Mouse (Mus musculus): ENCODE measurements around the gene Gm13083. TPM values are rescaled to one million over a fixed set of nuclear protein-coding genes. Genes with fewer than 3 reads are reported as not detected.
"Not testable (repeated sequence)": the region's sequence is repeated elsewhere in the genome, so short reads cannot be mapped to it uniquely, and the experiment has no call there.

Gene Gm13083
- not detected in 2 replicates for polyA plus RNA-seq (2015; fragmentation: Nextera tagmentation; extraction: Ambion mirVana)

DNA sequence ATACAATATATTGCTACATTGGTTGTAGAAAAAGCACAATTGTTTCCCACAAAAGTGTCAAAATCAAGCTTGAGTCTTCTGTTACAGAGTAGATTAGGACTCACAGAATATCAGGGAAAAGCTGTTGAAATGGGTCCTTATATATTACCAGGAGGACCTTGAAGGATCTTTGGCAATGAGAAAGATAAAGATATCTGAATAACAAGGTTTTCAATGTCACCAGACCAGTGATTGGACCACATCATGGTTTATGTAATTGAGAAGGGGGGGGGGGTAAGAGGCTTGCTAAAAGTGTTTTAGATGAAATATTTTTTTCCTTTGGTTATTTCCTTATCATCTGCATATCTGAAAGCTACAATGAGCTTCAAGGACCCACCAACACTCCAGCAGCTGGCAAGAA is at the start of gene Gm13083:
Gm13083 (plus strand) TSS at position 301 of the 400 bp plus-strand sequence.
- not testable (repeated sequence) for H3K27ac ChIP-seq; H3K9me3 ChIP-seq (replicated peaks); H3K4me3 ChIP-seq (replicated peaks); H3K36me3 ChIP-seq; H3K4me1 ChIP-seq (replicated peaks); H3K4me2 ChIP-seq; H3K9ac ChIP-seq; ATAC-seq (ENCODE audit: low read depth); H3K27me3 ChIP-seq; DNase-seq

DNA sequence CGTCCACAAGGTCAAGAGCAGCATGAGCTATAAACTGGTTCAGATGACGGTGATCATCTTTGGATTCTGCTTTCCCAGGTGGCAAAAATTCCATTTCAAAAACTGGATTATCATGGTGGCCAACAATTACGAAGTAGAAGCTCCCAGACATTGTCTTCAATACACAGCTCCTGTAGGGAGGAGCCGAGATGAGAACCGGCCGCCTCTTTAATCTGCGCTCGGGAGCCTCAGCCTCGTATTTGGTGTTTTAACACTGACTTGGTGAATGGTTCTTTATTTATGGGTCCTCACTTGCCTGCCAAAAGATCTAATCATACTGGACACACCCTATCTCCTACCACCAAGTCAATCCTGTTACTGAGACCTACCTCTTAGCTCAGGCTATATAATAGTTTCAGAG is 2.9 kb upstream of the Gm13083 start:
- not testable (repeated sequence) for H3K4me2 ChIP-seq; H3K9me3 ChIP-seq (replicated peaks); ATAC-seq (ENCODE audit: low read depth); DNase-seq; H3K36me3 ChIP-seq; H3K27me3 ChIP-seq; H3K9ac ChIP-seq; H3K4me3 ChIP-seq (replicated peaks); H3K4me1 ChIP-seq (replicated peaks); H3K27ac ChIP-seq
- 68% methylated on average over 9 of the region's 9 CpGs for WGBS (ENCODE audit: insufficient replicate concordance)

DNA sequence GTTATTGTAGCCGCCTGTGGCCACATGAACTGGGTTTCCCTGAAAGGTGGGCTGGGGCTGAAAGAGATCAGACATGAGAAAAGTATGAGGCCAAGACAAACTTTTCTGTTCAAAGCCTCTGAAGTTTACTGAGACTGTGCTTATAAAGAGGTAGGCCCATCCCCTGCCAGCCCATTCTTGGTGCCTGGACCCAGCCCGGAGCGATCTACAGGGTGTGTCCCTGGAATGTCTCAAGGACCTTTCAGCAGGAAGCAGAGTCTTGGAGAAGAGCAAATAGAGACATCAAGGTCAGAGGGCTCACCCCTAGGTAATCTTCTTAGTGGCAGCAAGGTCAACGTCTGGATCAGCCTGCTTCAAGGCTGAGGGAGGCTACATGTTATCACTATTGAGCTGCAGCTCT is 3.3 kb downstream of the Gm13083 start:
- DNase-seq; H3K9ac ChIP-seq; H3K4me2 ChIP-seq; H3K36me3 ChIP-seq; H3K4me3 ChIP-seq (replicated peaks); H3K4me1 ChIP-seq (replicated peaks); H3K9me3 ChIP-seq (replicated peaks); H3K27me3 ChIP-seq; H3K27ac ChIP-seq; ATAC-seq (ENCODE audit: low read depth): not testable (repeated sequence)
- 59% methylated on average over 4 of the region's 4 CpGs for WGBS (ENCODE audit: insufficient replicate concordance)

DNA sequence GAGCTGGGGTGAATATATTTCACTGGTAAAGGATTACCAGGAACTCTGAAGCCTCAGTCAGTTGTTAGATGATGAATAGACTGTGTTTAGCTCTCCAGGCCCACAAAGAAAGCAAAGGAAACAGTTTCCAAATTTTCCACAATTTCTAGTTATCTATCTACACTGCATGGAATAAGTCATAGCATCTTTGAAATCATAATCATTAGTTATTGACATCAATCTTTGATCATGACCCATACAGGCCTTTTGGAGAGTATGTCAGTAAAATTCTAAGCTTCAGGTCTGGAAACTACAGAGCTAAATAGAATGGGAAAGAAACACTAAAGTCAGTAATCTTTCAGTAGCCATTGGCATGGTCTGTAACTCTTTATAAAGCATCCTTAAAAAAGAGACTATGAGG is 42.3 kb downstream of the Gm13083 start, which contains the start of gene Gm13088:
Gm13088 (minus strand) TSS at position 101 of the 400 bp plus-strand sequence.
- not testable (repeated sequence) for H3K27ac ChIP-seq; ATAC-seq (ENCODE audit: low read depth); H3K36me3 ChIP-seq; DNase-seq; H3K9me3 ChIP-seq (replicated peaks); H3K9ac ChIP-seq; H3K4me3 ChIP-seq (replicated peaks); H3K27me3 ChIP-seq; H3K4me1 ChIP-seq (replicated peaks); H3K4me2 ChIP-seq

Other genes with a start within 250 kb of the Gm13083 start
- gene Pramel1, start 220.6 kb upstream of the Gm13083 start, polyA plus RNA-seq (2015; fragmentation: Nextera tagmentation; extraction: Ambion mirVana): not detected in 2 replicates
- 4.0 and 5.6 TPM in 2 replicates for gene Pramef8, start 202.6 kb upstream of the Gm13083 start, polyA plus RNA-seq (2015; fragmentation: Nextera tagmentation; extraction: Ambion mirVana)
- not detected in 2 replicates for gene Oog4, start 164.7 kb upstream of the Gm13083 start, polyA plus RNA-seq (2015; fragmentation: Nextera tagmentation; extraction: Ambion mirVana)
- gene Gm13043, start 103.7 kb upstream of the Gm13083 start, polyA plus RNA-seq (2015; fragmentation: Nextera tagmentation; extraction: Ambion mirVana): not detected in 2 replicates
- gene Gm13040, start 79.0 kb upstream of the Gm13083 start, polyA plus RNA-seq (2015; fragmentation: Nextera tagmentation; extraction: Ambion mirVana): not detected in 2 replicates
- gene BC080695, start 63.3 kb upstream of the Gm13083 start, polyA plus RNA-seq (2015; fragmentation: Nextera tagmentation; extraction: Ambion mirVana): not detected in 2 replicates
- not detected in 2 replicates for gene Gm13057, start 63.3 kb upstream of the Gm13083 start, polyA plus RNA-seq (2015; fragmentation: Nextera tagmentation; extraction: Ambion mirVana)
- not detected in 2 replicates for gene Gm13088, start 42.2 kb downstream of the Gm13083 start, polyA plus RNA-seq (2015; fragmentation: Nextera tagmentation; extraction: Ambion mirVana)
- not detected in 2 replicates for gene Gm13089, start 87.7 kb downstream of the Gm13083 start, polyA plus RNA-seq (2015; fragmentation: Nextera tagmentation; extraction: Ambion mirVana)
- not detected in 2 replicates for gene Gm13078, start 104.5 kb downstream of the Gm13083 start, polyA plus RNA-seq (2015; fragmentation: Nextera tagmentation; extraction: Ambion mirVana)
- gene Gm13023, start 174.3 kb downstream of the Gm13083 start, polyA plus RNA-seq (2015; fragmentation: Nextera tagmentation; extraction: Ambion mirVana): not detected in 2 replicates
- gene Gm13084, start 201.1 kb downstream of the Gm13083 start, polyA plus RNA-seq (2015; fragmentation: Nextera tagmentation; extraction: Ambion mirVana): not detected in 2 replicates
- gene Gm13103, start 231.5 kb downstream of the Gm13083 start, polyA plus RNA-seq (2015; fragmentation: Nextera tagmentation; extraction: Ambion mirVana): not detected in 2 replicates

All from liver, embryonic 13.5 days (tissue).